Mouse (Mus musculus) megakaryocyte, embryonic 14.5 days (primary cell): ENCODE results near the gene 4930451I11Rik. TPM values are rescaled to one million over a fixed set of nuclear protein-coding genes. Genes with fewer than 3 reads are reported as not detected.

Experiments used
- H3K27me3 ChIP-seq: replicated peaks from 2 replicates; pipeline ENCODE3; 2012; ENCODE audit warnings: inconsistent platforms
- H3K36me3 ChIP-seq: replicated peaks from 2 replicates; pipeline ENCODE3; 2012; ENCODE audit warnings: low read length, inconsistent platforms, mixed read lengths
- H3K4me1 ChIP-seq: 2 replicates; pipeline ENCODE4 v1.6.1; 2012; ENCODE audit warnings: inconsistent platforms
- H3K4me3 ChIP-seq: replicated peaks from 2 replicates; pipeline ENCODE3; 2012; ENCODE audit warnings: moderate library complexity, mild to moderate bottlenecking, inconsistent platforms
- H3K9me3 ChIP-seq: 2 replicates; pipeline ENCODE4 v1.6.1; 2012; ENCODE audit warnings: inconsistent platforms
- FLI1 ChIP-seq: IDR thresholded peaks from 2 replicates; pipeline ENCODE4 v1.6.1; 2012; ENCODE audit warnings: low read length, inconsistent platforms, mixed read lengths
- GATA1 ChIP-seq: IDR thresholded peaks from 3 replicates; pipeline ENCODE4 v1.6.1; 2012; ENCODE audit warnings: mixed read lengths, low read length, inconsistent platforms, borderline replicate concordance
- polyA plus RNA-seq: library from polyadenylated mRNA; stranded (reverse); fragments of >175 nt; gene quantifications from 2 replicates; pipeline ENCODE4 v1.2.3, GENCODE M21; 2012; ENCODE audit warnings: low replicate concordance; ENCODE audit not compliant: insufficient read depth

The 4930451I11Rik gene
- polyA plus RNA-seq, 1 experiment: not detected

DNA sequence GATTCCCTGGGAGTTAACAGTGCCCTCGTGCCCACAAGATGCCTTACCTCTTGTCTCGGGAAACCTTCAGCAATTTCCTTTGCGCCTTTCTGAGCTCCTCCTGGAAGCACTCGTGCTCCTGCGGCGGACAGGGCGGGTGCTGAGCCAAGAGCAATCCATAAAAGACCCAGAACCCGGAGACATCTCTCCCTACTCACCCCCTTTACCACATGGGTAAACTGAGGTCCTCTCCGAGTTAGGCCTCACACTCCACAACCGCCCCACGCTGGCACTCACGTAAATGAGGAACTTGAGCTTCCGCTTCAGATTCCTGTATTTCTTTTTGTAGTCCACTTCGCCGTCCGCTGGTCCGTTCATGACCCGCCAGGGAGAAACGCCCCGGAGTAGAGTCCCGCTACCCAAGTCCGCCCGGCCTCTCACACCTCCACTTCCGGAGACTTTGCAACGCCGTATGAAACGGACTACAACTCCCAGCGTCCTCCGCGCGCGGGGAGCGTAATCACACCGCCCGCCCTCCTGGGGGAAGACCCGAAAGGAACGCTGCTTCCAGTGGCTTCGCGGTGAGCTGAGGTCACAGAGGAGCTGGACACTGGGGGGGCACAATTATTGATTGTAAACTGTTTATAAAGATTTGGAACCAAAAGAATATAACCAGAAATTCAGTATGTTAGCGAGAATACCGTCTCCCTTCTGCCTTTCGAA lies 30.1 kb upstream of the 4930451I11Rik start, which contains the start of gene Hirip3:
Gene Hirip3 (plus strand): TSS at position 544 of the 702 bp plus-strand sequence.
- H3K36me3 ChIP-seq: peaks cover 78% of the 10 kb centered on the region
- TF ChIP-seq FLI1 (no peak), GATA1 (no peak)
- H3K4me1 ChIP-seq: peaks cover 54% of the 10 kb centered on the region
- H3K9me3 ChIP-seq: peaks cover 3% of the 10 kb centered on the region; the same call in 1 of the 2 replicates
- H3K27me3 ChIP-seq: no peaks in the 10 kb centered on the region
- peak within 1 kb of the TSS; percentile 95 for H3K4me3 ChIP-seq

DNA sequence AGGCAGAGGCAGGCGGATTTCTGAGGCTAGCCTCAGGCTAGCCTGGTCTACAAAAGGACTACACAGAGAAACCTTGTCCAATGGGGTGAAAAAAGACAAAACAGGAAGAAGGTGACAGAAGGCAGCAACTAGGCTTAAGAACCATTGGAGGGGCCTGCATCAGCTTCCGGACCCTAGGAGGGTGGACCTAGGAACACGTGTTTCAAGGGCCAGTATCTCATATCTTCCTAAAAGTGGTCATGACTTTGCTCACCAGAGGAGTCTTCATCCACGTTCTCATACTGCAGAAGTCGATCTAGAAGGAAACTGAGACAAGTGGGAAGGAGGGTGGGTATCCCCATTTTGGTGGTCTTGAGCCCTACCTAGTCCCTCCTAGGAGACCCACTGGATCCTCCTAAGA lies 29.5 kb upstream of the 4930451I11Rik start:
- peaks cover 51% of the 10 kb centered on the region for H3K4me1 ChIP-seq
- peak overlapping the region; percentile 95 for H3K4me3 ChIP-seq
- peaks cover 3% of the 10 kb centered on the region; the same call in 1 of the 2 replicates for H3K9me3 ChIP-seq
- TF ChIP-seq FLI1 (no peak), GATA1 (no peak)
- peaks cover 78% of the 10 kb centered on the region for H3K36me3 ChIP-seq
- H3K27me3 ChIP-seq: no peaks in the 10 kb centered on the region

DNA sequence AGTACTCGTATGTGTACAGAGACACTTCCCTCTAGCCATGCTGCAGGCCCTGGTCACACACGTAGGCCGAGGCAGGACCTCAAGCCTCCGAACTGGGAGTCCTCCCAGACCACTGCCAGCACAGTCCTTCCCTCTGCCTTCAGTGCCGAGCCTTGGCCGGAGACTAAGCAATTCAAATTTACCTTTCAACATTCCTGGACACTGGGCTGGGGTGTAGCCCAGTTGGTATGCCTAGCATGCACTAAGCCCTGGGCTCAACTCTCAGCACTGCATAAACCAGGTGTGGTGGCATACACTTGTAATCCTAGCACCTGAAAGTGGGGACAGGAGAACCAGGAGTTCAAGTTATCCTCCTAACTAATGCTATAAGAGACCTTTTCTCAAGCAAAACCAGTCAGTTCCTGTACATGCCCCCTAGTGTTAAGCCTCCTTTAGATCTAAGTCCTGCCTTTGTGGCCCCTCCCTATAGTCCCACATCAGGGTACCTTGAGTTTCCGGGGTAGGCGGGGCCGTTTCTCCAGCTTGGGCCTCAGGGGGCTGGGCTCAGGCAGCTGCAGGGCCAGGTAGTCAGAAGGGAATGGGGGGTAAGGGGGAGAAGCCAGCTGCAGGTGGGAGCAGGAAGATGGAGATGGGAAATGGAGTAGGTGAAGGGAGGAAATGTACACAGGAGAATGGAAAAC lies 25.4 kb upstream of the 4930451I11Rik start:
- Histone ChIP-seq H3K27me3 (no peaks in the 10 kb centered on the region), H3K36me3 (peaks cover 89% of the 10 kb centered on the region), H3K4me1 (peaks cover 32% of the 10 kb centered on the region), H3K4me3 (no peak overlapping the region), H3K9me3 (no peaks in the 10 kb centered on the region)
- no peak for TF ChIP-seq GATA1
- TF ChIP-seq FLI1: no peak

DNA sequence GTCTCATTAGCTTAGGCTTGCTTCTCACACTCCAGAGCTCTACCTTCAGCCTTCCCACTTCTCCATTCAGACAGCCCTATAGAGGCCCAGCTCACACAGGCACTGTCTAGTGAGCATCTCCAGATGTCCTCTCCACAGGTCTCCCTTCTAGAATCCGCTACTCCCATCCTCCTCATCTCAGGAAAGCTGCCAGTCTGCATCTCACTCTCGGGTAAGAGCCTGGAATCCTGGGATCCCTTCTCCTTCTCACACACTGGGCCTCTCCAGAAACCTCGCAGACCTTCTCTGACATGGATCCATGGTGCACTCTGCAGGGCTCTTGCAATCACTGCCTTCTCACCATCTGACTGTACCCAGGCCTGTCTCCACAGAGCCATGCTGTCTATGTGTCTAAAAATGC lies 24.2 kb upstream of the 4930451I11Rik start:
- Histone ChIP-seq H3K4me3 (no peak overlapping the region), H3K4me1 (peaks cover 25% of the 10 kb centered on the region), H3K9me3 (no peaks in the 10 kb centered on the region), H3K27me3 (no peaks in the 10 kb centered on the region), H3K36me3 (peaks cover 99% of the 10 kb centered on the region)
- no peak for TF ChIP-seq GATA1
- TF ChIP-seq FLI1: no peak

DNA sequence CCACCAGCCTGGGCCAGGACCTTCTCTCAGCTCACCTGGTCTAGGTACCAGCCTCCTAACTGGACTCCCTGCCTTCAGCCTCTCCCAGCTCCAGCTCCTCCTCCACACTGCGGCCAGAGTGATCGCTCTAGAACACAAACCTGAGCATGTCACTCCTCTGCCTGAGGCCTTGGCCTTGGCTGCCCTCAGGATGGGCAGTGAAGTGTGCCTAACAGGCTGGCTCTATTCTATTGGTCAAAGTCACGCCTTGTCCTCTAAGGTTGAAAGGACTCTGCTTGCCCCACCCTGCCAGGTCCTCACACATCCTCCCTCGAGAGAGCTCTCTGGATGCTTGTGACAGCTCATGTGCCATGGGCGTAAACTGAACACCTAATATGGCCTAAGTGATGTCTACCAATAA lies 22.0 kb upstream of the 4930451I11Rik start:
- Histone ChIP-seq H3K4me3 (no peak overlapping the region), H3K9me3 (no peaks in the 10 kb centered on the region), H3K27me3 (peaks cover 21% of the 10 kb centered on the region), H3K4me1 (peaks cover 23% of the 10 kb centered on the region), H3K36me3 (peaks cover 78% of the 10 kb centered on the region)
- TF ChIP-seq FLI1: no peak
- no peak for TF ChIP-seq GATA1

DNA sequence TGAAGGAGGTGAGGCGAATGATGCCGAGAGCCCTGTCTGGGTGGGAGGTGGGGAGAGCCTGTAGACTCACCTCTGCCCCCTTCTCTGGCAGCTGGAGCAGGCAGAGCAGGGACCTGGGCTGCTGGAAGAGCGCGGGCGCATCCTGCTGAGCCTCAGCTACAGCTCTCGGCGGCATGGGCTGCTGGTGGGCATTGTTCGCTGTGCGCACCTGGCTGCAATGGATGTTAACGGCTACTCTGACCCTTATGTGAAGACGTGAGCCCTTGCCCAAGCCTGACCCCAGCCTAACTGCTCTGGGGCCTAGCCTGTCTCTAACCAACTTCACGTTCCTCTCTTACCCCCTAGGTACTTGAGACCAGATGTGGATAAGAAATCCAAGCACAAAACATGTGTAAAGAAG lies 19.8 kb upstream of the 4930451I11Rik start:
- peaks cover 26% of the 10 kb centered on the region for H3K4me1 ChIP-seq
- peaks cover 55% of the 10 kb centered on the region for H3K36me3 ChIP-seq
- H3K27me3 ChIP-seq: peaks cover 43% of the 10 kb centered on the region
- no peak overlapping the region for H3K4me3 ChIP-seq
- TF ChIP-seq GATA1: no peak
- no peak for TF ChIP-seq FLI1
- no peaks in the 10 kb centered on the region; the same call in 1 of the 2 replicates for H3K9me3 ChIP-seq

DNA sequence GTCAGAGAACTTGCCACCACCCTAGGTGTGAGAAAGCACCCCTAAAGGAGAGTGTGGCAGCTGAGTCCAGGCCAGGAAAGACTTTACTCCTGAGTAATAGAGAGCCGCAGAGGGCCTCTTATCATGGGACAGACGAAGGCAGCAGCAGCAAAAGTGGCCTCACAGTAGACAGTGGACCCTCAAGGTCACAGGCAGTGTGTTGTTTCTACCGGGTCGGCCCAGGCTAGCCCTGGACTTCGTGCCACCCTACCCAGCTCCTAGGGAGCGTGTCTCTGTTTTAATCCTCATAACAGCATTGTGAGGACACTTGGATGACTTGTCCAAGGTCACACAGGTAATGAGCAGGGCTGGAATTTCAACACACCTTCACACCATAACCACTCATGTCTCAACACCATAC lies 18.7 kb upstream of the 4930451I11Rik start:
- Histone ChIP-seq H3K4me3 (no peak overlapping the region), H3K27me3 (peaks cover 52% of the 10 kb centered on the region), H3K9me3 (peaks cover 7% of the 10 kb centered on the region), H3K4me1 (peaks cover 20% of the 10 kb centered on the region), H3K36me3 (peaks cover 45% of the 10 kb centered on the region)
- TF ChIP-seq FLI1: no peak
- TF ChIP-seq GATA1: no peak

DNA sequence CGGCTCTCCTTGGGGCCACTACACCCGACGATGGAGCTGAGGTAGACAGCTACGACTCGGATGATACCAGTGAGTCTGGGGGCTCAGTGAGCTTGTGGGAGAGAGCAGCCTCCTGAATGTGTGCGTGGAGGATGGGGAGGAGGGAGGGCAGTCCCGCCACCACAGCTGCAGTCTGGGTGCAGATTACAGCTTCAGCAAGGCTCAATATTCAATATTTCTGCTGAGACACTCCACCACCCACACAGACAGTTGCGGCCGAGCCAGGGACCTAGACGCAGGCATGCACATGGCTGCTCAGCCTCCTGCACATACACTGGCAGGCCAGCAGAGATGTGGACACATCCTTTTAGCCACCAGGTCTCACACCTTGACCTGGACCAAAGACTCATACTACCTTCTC lies 17.4 kb upstream of the 4930451I11Rik start:
- Histone ChIP-seq H3K27me3 (peaks cover 63% of the 10 kb centered on the region), H3K36me3 (peaks cover 31% of the 10 kb centered on the region), H3K9me3 (peaks cover 7% of the 10 kb centered on the region), H3K4me1 (peaks cover 20% of the 10 kb centered on the region), H3K4me3 (no peak overlapping the region)
- TF ChIP-seq FLI1 (no peak), GATA1 (no peak)

DNA sequence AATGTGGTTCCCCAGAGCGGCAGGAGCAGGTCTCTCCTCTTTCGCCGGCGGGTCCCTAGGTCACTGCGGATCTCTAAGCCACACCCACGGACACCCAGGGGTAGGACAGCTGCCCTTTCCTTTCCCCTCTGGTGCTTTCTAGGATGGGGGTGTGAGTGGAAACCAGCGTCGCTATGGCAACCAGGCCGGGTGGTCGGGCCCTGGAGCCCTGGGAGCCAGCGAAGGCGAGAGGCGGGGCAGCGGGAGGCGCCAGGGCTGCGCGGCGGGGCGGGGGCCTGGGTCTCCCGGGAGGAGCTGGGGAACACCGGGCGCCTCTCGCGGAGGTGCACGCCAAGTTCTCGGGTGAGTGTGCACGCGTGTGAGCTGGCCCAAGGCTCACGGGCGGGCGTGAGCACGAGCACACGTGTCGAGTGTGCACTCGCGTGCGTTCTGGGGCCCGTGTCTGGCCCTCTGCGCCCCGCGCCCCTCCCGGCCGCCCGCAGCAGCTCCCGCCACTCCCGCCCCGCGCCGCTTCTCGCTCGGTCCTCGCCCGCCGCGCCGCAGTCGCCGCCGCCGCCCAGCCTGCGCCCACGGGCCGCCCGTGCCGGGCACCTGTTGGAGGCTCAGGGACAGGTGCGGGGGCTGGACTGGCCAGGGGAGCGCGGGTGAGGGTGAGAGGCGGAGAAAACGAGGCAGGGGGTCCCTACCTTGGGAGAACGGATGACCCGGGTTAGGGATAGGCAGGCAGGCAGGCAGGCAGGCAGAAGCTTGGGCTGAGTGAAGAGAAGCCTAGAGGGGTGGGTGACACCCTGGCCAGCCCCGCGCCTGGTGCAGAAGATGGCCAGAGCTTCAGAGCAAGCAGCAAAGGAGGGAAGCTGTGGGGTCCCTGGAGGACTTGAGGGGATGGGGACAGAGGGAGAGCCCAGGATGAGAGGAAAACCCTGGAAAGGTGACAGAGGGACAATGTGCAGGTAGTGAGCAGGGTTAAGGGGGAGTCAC lies 16.3 kb upstream of the 4930451I11Rik start:
- H3K27me3 ChIP-seq: peaks cover 72% of the 10 kb centered on the region
- TF ChIP-seq GATA1: no peak
- TF ChIP-seq FLI1: no peak
- peaks cover 20% of the 10 kb centered on the region for H3K4me1 ChIP-seq
- peak overlapping the region; percentile 89 for H3K4me3 ChIP-seq
- H3K9me3 ChIP-seq: peaks cover 7% of the 10 kb centered on the region
- H3K36me3 ChIP-seq: peaks cover 21% of the 10 kb centered on the region
